18 mouse cellular contexts compared by ENCODE assay signal in genomic region chr2:3324381-3325130, GRCm38 (mm10). TPM values are rescaled to one million over a fixed set of nuclear protein-coding genes. Genes with fewer than 3 reads are reported as not detected.
"Had no signal": no experiment of that assay in that cellular context is flagged by ENCODE, and none has a peak within 500 bp of the region (broad histone marks: within the 10 kb centered on the region; RNA-seq: fewer than 3 reads in every experiment).

No protein-coding gene starts in this region.

- H3K4me2 ChIP-seq: neural tube, embryonic 13.5 days; neural tube, embryonic 15.5 days; stomach, embryonic 15.5 days had no signal

- H3K9ac ChIP-seq: neural tube, embryonic 13.5 days; neural tube, embryonic 15.5 days; stomach, embryonic 15.5 days had no signal

- H3K27me3 ChIP-seq: neural tube, embryonic 13.5 days; neural tube, embryonic 15.5 days; stomach, embryonic 15.5 days had no signal

- DNase-seq: retina, postnatal 1 day; right cerebral cortex, adult 18-20 months; right cerebral cortex, postnatal 14 days; right cerebral cortex, postnatal 25 days; right cerebral cortex, postnatal 4 days; spleen, adult 18-20 months; thymus, adult 18-20 months; thymus, adult 2 months; thymus, postnatal 14 days; thymus, postnatal 25 days; thymus, postnatal 36 days; thymus, postnatal 4 days had no signal

- H3K4me1 ChIP-seq: neural tube, embryonic 13.5 days; neural tube, embryonic 15.5 days; stomach, embryonic 15.5 days had no signal

- H3K9me3 ChIP-seq: neural tube, embryonic 13.5 days; neural tube, embryonic 15.5 days; stomach, embryonic 15.5 days had no signal

- H3K27ac ChIP-seq: neural tube, embryonic 13.5 days; neural tube, embryonic 15.5 days; stomach, embryonic 15.5 days; stomach, postnatal 0 days had no signal

- H3K4me3 ChIP-seq: neural tube, embryonic 13.5 days; neural tube, embryonic 15.5 days; stomach, embryonic 15.5 days had no signal

RNA-seq across cellular contexts. Expression of gene Acbd7, which starts 11.4 kb away (rescaled TPM):
- polyA plus RNA-seq: small intestine, adult 2 months; spleen, adult 2 months; thymus, adult 2 months had no signal
